Mouse (Mus musculus): ENCODE results near the gene Eepd1. TPM values are rescaled to one million over a fixed set of nuclear protein-coding genes. Genes with fewer than 3 reads are reported as not detected.
"Not testable (repeated sequence)": the region's sequence is repeated elsewhere in the genome, so short reads cannot be mapped to it uniquely, and the experiment has no call there.

Eepd1 gene
- polyA plus RNA-seq (2012; rRNA removed): 1.9 and 2.3 TPM in 2 replicates
- polyA plus RNA-seq (2014; fragmentation: Nextera tagmentation; extraction: Ambion mirVana): 4.4 and 4.6 TPM in 2 replicates

DNA sequence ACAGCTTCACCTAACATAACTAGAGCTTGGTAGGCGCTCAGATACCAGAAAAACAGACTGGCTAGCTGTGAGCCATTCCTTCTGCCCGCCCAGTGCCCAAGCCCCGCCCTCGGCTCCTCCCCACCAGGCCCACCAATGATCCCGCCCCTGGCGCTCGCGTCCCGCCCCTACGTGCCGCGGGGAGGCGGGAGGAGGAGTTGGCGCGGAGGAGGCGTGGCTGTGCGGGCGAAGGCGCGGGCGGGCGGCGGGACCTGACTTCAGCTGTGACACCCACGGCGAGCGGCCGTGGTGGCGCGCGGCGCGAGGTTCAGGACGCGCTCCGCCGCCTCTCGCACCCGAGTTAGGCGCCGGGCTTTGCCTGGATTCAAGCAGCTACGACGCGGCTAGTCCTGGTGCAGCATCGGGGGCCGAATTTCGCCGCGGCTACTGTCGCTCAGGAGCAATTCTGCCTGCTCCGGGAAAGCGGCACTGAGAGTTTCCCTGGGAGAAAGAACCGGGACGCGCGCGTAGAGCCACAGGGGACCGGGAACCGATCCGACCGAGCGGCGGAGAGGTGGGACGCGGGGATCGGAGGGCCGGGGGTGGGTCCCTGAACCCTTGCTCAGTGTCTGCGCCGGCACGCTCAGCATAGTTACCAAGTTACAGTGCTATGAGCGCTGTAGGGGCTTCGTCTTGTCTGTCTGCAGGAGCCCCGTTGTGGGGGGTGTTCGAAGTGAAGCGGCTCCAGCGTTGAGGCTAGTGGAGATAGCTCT, at the start of gene Eepd1:
Eepd1 (plus strand) TSS at position 204 of the 752 bp plus-strand sequence.
- no peak within 1 kb of the TSS for H3K27ac ChIP-seq
- no peak for TF ChIP-seq EP300 (IDR thresholded peaks at IDR 0.05; ENCODE audit: low read depth)
- no peak for TF ChIP-seq CTCF (IDR thresholded peaks at IDR 0.05; ENCODE audit: low read depth)

DNA sequence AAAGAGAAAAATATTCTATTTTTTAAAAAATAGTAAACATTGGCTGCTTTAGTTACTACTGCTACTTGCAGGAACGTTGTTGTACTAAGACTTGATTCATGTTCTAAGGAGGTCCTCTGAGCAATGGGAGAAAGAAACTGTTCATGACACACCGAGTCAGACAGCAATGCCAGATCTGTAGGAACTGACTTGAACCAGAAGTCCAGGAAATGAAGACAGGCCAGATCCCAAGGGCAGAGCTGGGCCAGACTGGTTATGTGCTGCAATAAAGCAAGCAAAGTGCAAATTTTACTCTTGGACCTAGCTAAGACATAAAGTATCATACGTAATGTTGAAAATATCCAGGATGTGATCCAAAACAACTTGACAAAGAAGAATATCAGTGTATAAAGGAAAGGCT, 42.5 kb upstream of the Eepd1 start:
- ATAC-seq (ENCODE audit: insufficient read depth) (no peak), DNase-seq (ENCODE audit: low read depth in 3 of 3, low spot score in 3 of 3) (no peak)
- no peak overlapping the region for H3K27ac ChIP-seq
- H3K4me2 ChIP-seq (ENCODE audit: low read depth): no peak overlapping the region
- WGBS (ENCODE audit: insufficient replicate concordance): 61% methylated on average over 3 of the region's 3 CpGs
- no peaks in the 10 kb centered on the region for H3K9me3 ChIP-seq (ENCODE audit: control insufficient read depth, low read length)
- TF ChIP-seq CTCF (IDR thresholded peaks at IDR 0.05; ENCODE audit: low read depth) (no peak), EP300 (IDR thresholded peaks at IDR 0.05; ENCODE audit: low read depth) (no peak)
- no peaks in the 10 kb centered on the region for H3K4me1 ChIP-seq (replicated peaks; ENCODE audit: control insufficient read depth in 2 of 2, insufficient read depth in 2 of 2, low read length in 1 of 2)
- no peaks in the 10 kb centered on the region for H3K36me3 ChIP-seq (replicated peaks; ENCODE audit: control insufficient read depth, insufficient read depth, low read depth)
- H3K27me3 ChIP-seq (ENCODE audit: control insufficient read depth, insufficient read depth, low read length): no peaks in the 10 kb centered on the region
- H3K4me3 ChIP-seq (ENCODE audit: insufficient read depth in 1 of 2, low read depth in 2 of 2, low read length in 2 of 2): no peak overlapping the region
- no peak overlapping the region for H3K9ac ChIP-seq (replicated peaks)

More for the DNA sequence above, at the start of gene Eepd1:
- whole genome bisulfite sequencing (ENCODE audit: insufficient replicate concordance): under 1% methylated on average over 72 of the region's 75 CpGs
- Histone ChIP-seq H3K9me3 (ENCODE audit: control insufficient read depth, low read length) (no peaks in the 10 kb centered on the region), H3K9ac (replicated peaks) (peak within 1 kb of the TSS; percentile 66), H3K4me2 (ENCODE audit: low read depth) (peak within 1 kb of the TSS; percentile 87), H3K4me3 (ENCODE audit: insufficient read depth in 1 of 2, low read depth in 2 of 2, low read length in 2 of 2) (peak within 1 kb of the TSS; percentile 57 to 62), H3K36me3 (replicated peaks; ENCODE audit: control insufficient read depth, insufficient read depth, low read depth) (no peaks in the 10 kb centered on the region), H3K4me1 (replicated peaks; ENCODE audit: control insufficient read depth in 2 of 2, insufficient read depth in 2 of 2, low read length in 1 of 2) (peaks cover 0 to 5% of the 10 kb centered on the region in 2 experiments; a peak in 1 of 4 replicates), H3K27me3 (ENCODE audit: control insufficient read depth, insufficient read depth, low read length) (peaks cover 3% of the 10 kb centered on the region; the same call in 1 of the 2 replicates)
- ATAC-seq (ENCODE audit: insufficient read depth) (peak; percentile 90), DNase-seq (ENCODE audit: low read depth in 3 of 3, low spot score in 3 of 3) (peak; percentile 67 to 77 (median 70))

- not testable (repeated sequence) for H3K4me3 ChIP-seq (ENCODE audit: insufficient read depth in 1 of 2, low read depth in 2 of 2, low read length in 2 of 2); H3K36me3 ChIP-seq (replicated peaks; ENCODE audit: control insufficient read depth, insufficient read depth, low read depth); H3K9me3 ChIP-seq (ENCODE audit: control insufficient read depth, low read length); H3K27ac ChIP-seq; H3K4me2 ChIP-seq (ENCODE audit: low read depth); ATAC-seq (ENCODE audit: insufficient read depth); H3K27me3 ChIP-seq (ENCODE audit: control insufficient read depth, insufficient read depth, low read length); H3K9ac ChIP-seq (replicated peaks); H3K4me1 ChIP-seq (replicated peaks; ENCODE audit: control insufficient read depth in 2 of 2, insufficient read depth in 2 of 2, low read length in 1 of 2); DNase-seq (ENCODE audit: low read depth in 3 of 3, low spot score in 3 of 3)
- 64% methylated on average over 2 of the region's 5 CpGs for WGBS (ENCODE audit: insufficient replicate concordance)
Observed at GRCm38 (mm10) chr9:25440046-25440445, 41.3 kb upstream of the Eepd1 start.

DNA sequence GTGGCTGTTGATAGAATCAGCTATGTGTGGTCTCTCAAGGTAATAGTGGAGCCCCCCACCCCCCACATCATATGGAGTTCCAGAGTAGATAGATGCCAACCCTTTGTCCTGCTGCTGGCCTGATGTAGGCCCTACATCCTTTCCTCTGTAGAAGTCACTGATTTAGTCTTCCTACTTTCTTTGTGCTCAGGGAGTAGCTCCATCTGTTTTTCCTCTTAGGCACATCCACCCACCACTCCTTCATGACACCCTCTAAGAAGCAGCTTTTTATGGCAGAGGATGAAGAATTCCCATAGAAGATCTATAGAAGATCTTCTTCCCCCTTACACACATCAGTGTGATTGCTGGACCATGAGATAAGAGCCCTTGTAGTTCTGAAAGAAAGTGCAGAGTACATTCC, 39.3 kb upstream of the Eepd1 start:
- no peaks in the 10 kb centered on the region for H3K27me3 ChIP-seq (ENCODE audit: control insufficient read depth, insufficient read depth, low read length)
- no peaks in the 10 kb centered on the region for H3K36me3 ChIP-seq (replicated peaks; ENCODE audit: control insufficient read depth, insufficient read depth, low read depth)
- H3K9me3 ChIP-seq (ENCODE audit: control insufficient read depth, low read length): no peaks in the 10 kb centered on the region
- no peak overlapping the region for H3K27ac ChIP-seq
- TF ChIP-seq EP300 (IDR thresholded peaks at IDR 0.05; ENCODE audit: low read depth): no peak
- no peak for TF ChIP-seq CTCF (IDR thresholded peaks at IDR 0.05; ENCODE audit: low read depth)
- ATAC-seq (ENCODE audit: insufficient read depth) (no peak), DNase-seq (ENCODE audit: low read depth in 3 of 3, low spot score in 3 of 3) (no peak)
- H3K4me1 ChIP-seq (replicated peaks; ENCODE audit: control insufficient read depth in 2 of 2, insufficient read depth in 2 of 2, low read length in 1 of 2): no peaks in the 10 kb centered on the region
- no peak overlapping the region for H3K4me3 ChIP-seq (ENCODE audit: insufficient read depth in 1 of 2, low read depth in 2 of 2, low read length in 2 of 2)
- no peak overlapping the region for H3K4me2 ChIP-seq (ENCODE audit: low read depth)
- no peak overlapping the region for H3K9ac ChIP-seq (replicated peaks)

- no peak overlapping the region for H3K4me3 ChIP-seq (ENCODE audit: insufficient read depth in 1 of 2, low read depth in 2 of 2, low read length in 2 of 2)
- no peaks in the 10 kb centered on the region for H3K9me3 ChIP-seq (ENCODE audit: control insufficient read depth, low read length)
- H3K4me2 ChIP-seq (ENCODE audit: low read depth): no peak overlapping the region
- H3K9ac ChIP-seq (replicated peaks): no peak overlapping the region
- WGBS (ENCODE audit: insufficient replicate concordance): 50% methylated on average over 3 of the region's 3 CpGs
- no peak overlapping the region for H3K27ac ChIP-seq
- no peaks in the 10 kb centered on the region for H3K4me1 ChIP-seq (replicated peaks; ENCODE audit: control insufficient read depth in 2 of 2, insufficient read depth in 2 of 2, low read length in 1 of 2)
- TF ChIP-seq CTCF (IDR thresholded peaks at IDR 0.05; ENCODE audit: low read depth) (no peak), EP300 (IDR thresholded peaks at IDR 0.05; ENCODE audit: low read depth) (no peak)
- H3K36me3 ChIP-seq (replicated peaks; ENCODE audit: control insufficient read depth, insufficient read depth, low read depth): no peaks in the 10 kb centered on the region
- no peaks in the 10 kb centered on the region for H3K27me3 ChIP-seq (ENCODE audit: control insufficient read depth, insufficient read depth, low read length)
- no peak for DNase-seq (ENCODE audit: low read depth in 3 of 3, low spot score in 3 of 3)
- no peak for ATAC-seq (ENCODE audit: insufficient read depth)
Observed at GRCm38 (mm10) chr9:25443029-25443428, 38.3 kb upstream of the Eepd1 start.
